ENCODE assay signal across 21 mouse cellular contexts in genomic region chr6:127897342-127897741, GRCm38 (mm10). TPM values are rescaled to one million over a fixed set of nuclear protein-coding genes. Genes with fewer than 3 reads are reported as not detected.
"Had no signal": no experiment of that assay in that cellular context is flagged by ENCODE, and none has a peak within 500 bp of the region (broad histone marks: within the 10 kb centered on the region; RNA-seq: fewer than 3 reads in every experiment).

No protein-coding gene starts in this region.

- H3K36me3 ChIP-seq: limb, embryonic 15.5 days; liver, embryonic 13.5 days; liver, embryonic 15.5 days; lung, embryonic 15.5 days; midbrain, embryonic 13.5 days; midbrain, embryonic 15.5 days; neural tube, embryonic 13.5 days; stomach, embryonic 15.5 days had no signal

- ATAC-seq: liver, postnatal 0 days; midbrain, embryonic 15.5 days had no signal

- H3K27ac ChIP-seq: limb, embryonic 15.5 days; liver, embryonic 13.5 days; liver, embryonic 15.5 days; lung, embryonic 15.5 days; macrophage; midbrain, embryonic 13.5 days; midbrain, embryonic 15.5 days; neural tube, embryonic 13.5 days; stomach, embryonic 15.5 days; stomach, postnatal 0 days had no signal

- H3K4me1 ChIP-seq: liver, embryonic 13.5 days; liver, embryonic 15.5 days; megakaryocyte, embryonic 14.5 days; stomach, embryonic 15.5 days had no signal

- H3K9ac ChIP-seq: limb, embryonic 15.5 days; liver, embryonic 13.5 days; liver, embryonic 15.5 days; liver, postnatal 0 days; lung, embryonic 15.5 days; midbrain, embryonic 13.5 days; midbrain, embryonic 15.5 days; neural tube, embryonic 13.5 days; stomach, embryonic 15.5 days had no signal

- H3K4me2 ChIP-seq: limb, embryonic 15.5 days; liver, embryonic 13.5 days; liver, embryonic 15.5 days; lung, embryonic 15.5 days; midbrain, embryonic 11.5 days; midbrain, embryonic 13.5 days; midbrain, embryonic 15.5 days; neural tube, embryonic 13.5 days; stomach, embryonic 15.5 days had no signal

- H3K4me3 ChIP-seq: limb, embryonic 15.5 days; liver, embryonic 13.5 days; liver, embryonic 15.5 days; lung, embryonic 15.5 days; megakaryocyte, embryonic 14.5 days; midbrain, embryonic 13.5 days; midbrain, embryonic 15.5 days; neural tube, embryonic 13.5 days; stomach, embryonic 15.5 days had no signal

- DNase-seq: liver, embryonic 13.5 days; liver, postnatal 0 days; right cerebral cortex, postnatal 14 days; thymus, adult 2 months; thymus, postnatal 25 days; thymus, postnatal 4 days had no signal

- H3K27me3 ChIP-seq: limb, embryonic 15.5 days; liver, embryonic 13.5 days; lung, embryonic 15.5 days; midbrain, embryonic 13.5 days; midbrain, embryonic 15.5 days; neural tube, embryonic 13.5 days; stomach, embryonic 15.5 days had no signal

- H3K9me3 ChIP-seq: limb, embryonic 15.5 days; liver, embryonic 13.5 days; liver, embryonic 15.5 days; lung, embryonic 15.5 days; midbrain, embryonic 13.5 days; midbrain, embryonic 15.5 days; neural tube, embryonic 13.5 days; stomach, embryonic 15.5 days had no signal

RNA-seq across cellular contexts. Expression of gene Tspan11, which starts 10.0 kb away (rescaled TPM):
- total RNA-seq: megakaryocyte progenitor cell, adult 5-6 weeks; monocyte, adult 5-6 weeks; neutrophil, adult 5-6 weeks had no signal
- polyA plus RNA-seq: liver, adult 2 months; macrophage had no signal
